Mouse (Mus musculus) urinary bladder, postnatal 10 days (tissue): ENCODE results near the gene Tagln2.

Experiments used
- DNase-seq: peaks from one replicate; pipeline ENCODE4 v3.0.0; 2022; ENCODE audit warnings: low spot score

Tagln2 gene

DNA sequence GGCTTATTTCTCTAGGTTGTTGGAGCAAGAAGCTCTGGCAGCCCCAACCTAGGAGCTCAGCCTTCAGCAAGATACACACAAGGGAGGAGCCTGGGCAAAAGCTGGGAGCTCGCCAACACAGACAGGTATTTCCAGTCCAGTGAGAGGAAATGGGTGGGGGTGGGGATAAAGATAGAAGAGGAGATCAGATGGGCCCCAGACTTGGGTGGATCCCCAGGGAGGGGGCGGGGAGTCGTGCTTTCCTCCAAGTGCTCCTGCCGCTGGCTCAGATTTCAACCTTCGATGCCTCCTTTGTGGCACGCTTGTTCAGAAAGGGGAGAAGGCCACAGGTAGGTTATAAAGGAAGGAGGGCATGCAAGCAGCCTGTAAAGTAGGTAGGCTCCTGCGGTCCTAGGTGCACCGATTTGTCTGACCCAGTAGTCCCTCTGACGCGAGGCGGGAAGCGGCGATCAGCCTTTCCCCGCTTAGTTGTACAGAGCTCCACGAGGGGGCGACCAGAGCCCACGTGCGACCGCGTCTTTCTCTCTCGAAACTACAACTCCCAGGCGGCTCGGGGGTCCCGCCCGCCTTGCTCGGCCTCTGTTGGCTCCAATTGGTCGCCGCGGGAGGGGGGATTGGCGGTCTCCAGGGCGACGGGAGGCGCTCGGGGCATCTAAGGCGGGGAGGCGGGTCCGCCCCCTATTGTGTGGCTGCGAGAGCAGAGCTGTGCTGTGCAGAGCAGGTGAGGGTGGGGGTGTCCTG, 18.1 kb upstream of the Tagln2 start, which contains the start of gene Igsf9:
Gene Igsf9 (plus strand): TSS at position 249 of the 741 bp plus-strand sequence.
- DNase-seq: peak; percentile 68

DNA sequence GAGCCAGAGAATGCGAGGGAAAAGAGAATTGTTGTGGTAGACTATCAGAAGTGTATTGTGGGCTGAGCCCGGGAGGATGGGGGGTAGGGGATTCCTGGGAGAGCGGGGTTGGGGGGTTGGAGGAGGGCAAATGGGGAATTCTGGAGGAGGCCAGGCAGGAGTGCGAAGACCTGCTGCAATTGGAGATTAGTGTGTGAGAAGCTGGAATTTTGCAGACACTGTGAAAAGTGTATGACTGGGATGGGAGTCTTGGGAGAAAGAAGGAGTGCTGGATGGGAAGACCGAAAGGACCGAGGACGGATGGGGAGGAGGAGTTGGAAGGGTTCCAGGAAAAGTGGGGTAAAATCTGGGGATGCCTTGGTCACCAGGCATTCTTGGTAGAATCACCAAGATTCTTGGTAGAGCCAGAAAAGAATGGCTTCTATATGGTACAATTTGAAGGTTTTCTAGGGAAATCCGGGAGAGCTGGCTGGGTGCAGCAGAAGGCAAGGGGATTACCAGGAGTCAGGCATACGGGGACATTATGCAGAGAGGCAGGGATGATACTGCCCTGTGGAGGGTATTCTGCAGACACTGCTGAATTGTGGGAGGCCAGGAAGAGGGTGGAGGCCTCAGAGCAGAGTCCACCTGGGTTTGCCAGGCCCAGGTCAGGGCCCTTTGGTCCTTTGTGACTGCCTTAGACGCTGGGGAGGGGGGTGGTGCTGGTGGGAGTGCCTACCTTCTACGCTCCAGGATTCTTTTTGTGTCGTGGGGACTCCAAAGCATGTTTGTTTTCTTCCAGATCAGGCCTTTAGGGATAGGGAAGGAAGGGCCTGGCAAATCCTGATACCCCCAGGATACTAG, 17.1 kb upstream of the Tagln2 start:
- DNase-seq: no peak

DNA sequence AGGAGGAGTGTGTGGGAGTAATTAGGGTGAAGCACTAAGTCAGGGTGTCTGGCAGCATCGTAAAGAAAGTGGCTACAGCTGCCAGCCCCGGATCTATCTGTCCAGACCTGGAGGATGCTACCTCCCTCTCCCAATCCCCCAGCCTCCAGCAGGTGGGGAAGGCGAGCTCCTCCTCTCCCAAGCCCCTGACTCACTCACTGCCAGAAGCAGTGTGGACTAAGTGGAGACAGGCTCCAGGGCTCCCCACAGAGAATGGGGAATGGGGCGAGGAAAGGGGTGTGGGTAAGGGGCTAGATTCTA, 16.5 kb upstream of the Tagln2 start:
- DNase-seq: no peak

DNA sequence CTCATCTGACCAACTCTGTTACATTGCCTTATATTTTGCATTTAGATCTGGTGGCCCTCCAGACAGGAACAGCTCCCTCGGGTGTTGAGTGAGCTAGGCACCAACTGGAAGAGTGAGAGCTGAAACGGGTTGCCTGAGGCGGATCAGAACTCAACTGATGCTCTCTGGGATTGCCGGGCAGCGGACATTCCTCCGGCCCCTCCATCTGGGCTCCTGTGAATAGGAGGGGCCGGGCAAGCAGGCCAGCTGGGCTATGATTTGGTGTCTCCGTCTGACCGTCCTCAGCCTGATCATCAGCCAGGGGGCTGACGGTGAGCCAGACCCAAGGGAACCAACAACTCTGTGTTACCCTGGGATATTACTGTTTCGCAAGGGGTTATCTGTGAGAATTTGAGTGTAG, 15.6 kb upstream of the Tagln2 start:
- no peak for DNase-seq

DNA sequence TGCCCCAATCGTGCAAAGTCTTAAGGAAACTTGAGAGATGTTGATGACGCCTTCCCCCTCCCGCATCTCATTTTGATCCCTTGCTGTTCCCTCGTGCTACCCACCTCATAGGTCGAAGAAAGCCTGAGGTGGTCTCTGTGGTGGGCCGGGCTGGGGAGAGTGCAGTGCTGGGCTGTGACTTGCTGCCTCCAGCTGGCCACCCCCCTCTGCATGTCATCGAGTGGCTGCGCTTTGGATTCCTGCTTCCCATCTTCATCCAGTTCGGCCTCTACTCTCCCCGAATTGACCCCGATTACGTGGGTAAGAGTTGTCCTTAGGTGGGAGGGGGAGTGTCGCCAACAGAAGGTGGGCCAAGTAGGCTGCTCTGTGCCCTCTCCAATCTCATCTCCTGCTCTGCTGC, 15.2 kb upstream of the Tagln2 start:
- DNase-seq: no peak

DNA sequence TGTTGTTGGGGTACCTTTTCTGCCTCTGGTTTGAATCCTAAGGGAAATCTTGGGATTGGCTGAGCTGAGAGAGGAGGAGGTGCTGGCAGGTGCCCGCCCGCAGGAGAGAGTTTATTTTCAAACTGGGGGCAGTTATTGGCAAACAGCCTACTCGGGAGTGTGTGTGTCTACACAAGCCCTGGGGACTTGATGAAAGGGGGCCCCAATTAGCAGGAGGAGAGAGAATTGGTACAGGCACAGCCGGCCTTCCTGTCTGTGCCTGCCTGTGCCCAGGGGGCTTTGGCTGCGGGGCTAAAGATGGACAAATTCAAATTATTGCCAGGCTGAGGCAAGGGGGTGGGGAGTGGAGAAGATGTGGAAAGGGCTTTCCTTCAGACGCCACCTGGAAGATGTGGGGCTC, 14.0 kb upstream of the Tagln2 start:
- no peak for DNase-seq

DNA sequence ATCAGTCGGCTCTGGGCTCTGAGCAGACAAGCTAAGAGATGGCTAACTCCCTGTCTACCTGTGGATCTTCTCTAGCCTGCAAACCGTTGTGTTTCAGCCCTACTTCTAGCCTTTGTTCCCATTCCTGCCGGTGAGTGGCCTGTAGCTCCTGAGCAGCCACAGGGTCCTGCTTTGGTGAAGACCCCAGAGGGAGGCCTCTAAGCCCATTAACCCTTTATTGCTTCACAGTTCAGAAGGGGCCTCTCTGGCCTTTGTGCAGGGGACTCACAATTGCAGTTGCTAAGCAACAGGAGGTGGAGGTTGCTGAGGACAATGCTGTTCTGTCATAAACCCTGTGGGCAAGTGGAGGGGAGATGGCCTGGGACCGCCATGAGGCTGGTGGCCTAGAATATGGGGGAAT, 13.6 kb upstream of the Tagln2 start:
- DNase-seq: no peak

DNA sequence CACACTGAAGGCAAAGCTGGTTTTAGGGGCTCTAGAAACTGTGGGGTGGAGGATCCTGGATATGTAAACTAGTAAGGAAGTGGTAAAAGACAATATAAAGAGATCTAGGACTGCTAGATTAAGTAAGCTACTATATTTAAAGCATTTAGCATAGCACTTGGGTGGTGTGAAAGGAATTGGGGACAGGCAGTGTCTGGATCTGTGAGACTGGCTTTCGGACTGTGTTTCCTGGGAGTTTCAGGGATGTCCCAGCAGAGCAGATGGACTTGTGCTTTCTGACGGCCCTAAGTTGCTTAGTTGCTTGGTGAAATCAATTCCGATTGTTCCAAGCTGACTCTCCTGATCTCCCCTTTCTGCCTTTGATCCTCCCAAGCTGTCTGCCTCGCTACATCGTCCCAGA, 13.2 kb upstream of the Tagln2 start:
- no peak for DNase-seq

DNA sequence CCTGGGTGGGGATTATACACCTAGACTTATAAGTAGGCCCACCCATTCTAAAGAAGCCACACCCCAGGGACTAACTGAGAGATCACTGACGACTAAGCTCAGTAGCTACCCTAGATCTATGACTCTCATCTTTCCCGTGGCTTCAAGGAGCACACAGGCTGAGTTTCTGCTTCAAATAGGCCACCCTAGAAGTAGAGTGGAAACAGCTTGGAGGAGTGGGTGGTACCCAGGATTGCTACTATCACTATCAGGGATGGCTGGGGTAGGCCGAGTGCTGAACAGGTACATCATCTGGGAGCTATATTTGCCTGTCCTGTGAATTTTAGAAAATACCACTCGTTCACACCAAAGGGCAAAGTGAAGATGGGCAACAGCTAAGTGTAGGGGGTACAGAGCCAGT, 12.0 kb upstream of the Tagln2 start:
- DNase-seq: no peak

DNA sequence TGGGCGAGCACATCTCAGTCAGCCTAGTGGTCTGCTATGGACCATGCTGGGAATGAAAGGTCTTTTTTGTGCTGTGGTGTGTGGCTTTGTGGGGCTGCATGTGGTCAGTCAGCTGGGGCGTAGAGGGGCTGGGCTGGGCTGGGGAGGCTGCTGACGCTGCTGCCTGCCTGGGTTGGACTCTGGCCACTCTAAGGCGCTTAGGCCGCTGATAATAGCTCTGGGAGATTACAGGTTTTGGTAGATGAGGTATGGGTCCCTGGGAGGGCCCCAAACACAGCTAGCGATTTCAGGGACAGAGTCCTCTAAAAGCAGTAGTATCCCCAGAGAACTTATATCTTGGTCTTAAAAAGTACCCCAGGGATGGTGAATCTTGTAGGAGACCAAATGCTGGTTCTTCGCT, 11.0 kb upstream of the Tagln2 start:
- no peak for DNase-seq

DNA sequence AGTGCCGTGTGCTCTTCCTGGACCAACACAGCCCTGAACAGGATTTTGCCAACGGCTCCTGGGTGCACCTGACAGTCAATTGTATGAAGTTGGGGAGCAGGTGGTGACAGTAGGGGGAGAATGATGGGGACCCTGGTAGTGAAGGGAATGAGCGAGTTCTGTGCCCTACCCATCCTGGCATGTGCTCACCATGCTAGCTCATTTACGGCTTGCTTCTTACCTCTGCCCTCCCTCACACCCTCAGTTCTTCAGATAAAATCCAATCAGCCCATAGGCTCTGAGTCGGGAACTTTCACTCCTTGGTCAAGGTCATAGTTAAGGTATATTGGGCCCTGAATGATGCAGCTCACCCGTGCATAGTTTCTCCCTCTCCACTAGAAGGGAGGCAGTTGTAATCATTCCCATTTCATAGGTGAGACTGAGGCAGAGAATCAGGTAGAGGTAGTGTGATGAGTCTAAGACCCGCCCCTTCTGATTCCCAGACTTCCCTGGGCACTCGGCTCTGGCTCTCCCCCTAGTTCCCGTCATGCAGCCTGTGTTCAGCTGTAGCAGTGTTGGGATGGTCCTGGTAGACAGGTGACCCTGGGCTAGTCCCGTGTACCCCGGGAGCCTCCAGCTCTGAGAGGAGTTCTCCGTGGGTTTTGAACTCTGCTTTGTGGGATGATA, 10.1 kb upstream of the Tagln2 start:
- DNase-seq: no peak

DNA sequence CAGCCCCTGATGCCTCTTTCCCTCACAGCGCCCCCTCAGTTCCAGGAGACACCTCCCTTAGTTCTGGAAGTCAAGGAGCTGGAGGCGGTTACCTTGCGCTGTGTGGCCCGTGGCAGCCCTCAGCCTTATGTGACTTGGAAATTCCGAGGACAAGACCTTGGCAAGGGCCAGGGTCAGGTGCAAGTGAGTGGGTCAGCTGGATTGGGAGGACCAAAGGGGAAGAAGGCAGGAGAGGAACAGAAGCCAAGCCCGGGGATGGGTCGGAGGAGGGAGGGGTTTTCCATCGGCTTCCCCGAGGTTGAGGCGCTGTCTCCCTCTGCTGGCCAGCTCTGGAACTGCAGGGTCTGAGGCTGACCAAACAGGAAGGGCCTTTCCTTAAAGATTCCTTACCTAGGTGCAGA, 9.6 kb upstream of the Tagln2 start:
- DNase-seq: peak; percentile 88

DNA sequence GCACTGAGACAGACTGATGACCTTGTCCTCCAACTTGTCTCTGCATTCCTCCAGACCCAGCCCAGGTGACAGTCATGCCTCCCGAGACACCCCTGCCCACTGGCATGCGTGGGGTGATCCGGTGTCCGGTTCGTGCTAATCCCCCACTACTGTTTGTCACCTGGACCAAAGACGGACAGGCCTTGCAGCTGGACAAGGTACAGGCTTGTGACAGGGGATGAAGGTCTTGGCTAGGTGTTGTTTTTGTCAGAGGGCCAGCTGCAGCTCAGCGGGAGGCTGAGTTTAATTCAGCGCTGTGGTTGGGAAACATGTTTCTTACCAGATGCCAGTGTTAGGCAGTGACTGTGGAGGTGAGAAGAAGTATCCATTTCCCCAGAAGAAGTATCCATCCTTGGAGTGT, 7.8 kb upstream of the Tagln2 start:
- DNase-seq: no peak

DNA sequence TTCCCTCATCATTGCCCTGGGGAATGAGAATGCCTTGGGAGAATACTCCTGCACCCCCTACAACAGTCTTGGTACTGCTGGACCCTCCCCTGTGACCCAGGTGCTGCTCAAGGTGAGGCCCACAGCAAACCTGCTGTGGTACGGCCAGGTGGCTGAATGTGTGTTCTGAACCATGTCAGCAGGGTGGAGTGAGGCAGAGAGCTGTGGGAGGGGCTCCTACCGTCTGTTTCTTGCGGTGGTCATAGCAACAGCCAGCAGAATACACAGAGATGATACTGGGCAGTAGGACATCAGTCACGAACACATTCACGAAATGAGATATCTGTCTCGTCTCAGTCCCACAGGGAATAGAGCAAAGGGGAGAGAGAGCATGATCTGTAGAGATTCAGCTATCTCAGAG, 6.3 kb upstream of the Tagln2 start:
- no peak for DNase-seq

DNA sequence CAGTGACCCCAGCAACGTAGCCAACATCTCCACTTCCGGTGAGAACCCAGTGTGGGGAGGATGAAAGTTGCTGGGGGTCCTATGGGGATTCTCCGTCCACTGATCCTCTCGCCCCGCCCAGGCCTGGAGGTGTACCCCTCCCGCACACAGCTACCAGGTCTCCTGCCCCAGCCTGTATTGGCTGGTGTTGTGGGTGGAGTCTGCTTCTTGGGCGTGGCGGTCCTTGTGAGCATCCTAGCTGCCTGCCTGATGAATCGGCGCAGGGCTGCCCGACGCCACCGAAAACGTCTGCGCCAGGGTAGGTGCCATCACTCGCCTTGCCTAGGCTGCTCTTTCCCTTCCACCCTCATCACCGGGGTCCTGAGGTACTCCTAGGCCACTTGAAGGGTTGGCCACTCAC, 3.8 kb upstream of the Tagln2 start:
- DNase-seq: no peak

DNA sequence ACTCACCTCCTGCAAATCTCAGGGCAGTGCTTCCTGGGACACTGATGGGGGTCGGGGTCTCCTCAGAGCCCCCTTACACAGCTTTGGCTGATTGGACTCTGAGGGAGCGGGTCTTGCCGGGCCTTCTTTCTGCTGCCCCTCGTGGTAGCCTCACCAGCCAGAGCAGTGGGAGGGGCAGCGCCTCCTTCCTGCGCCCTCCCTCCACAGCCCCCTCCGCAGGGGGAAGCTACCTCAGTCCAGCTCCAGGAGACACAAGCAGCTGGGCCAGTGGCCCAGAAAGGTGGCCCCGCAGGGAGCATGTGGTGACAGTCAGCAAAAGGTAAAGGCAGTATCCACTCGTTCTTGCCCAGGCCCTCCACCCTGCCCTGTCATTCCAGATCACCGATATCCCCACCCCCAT, 2.4 kb upstream of the Tagln2 start:
- no peak for DNase-seq

DNA sequence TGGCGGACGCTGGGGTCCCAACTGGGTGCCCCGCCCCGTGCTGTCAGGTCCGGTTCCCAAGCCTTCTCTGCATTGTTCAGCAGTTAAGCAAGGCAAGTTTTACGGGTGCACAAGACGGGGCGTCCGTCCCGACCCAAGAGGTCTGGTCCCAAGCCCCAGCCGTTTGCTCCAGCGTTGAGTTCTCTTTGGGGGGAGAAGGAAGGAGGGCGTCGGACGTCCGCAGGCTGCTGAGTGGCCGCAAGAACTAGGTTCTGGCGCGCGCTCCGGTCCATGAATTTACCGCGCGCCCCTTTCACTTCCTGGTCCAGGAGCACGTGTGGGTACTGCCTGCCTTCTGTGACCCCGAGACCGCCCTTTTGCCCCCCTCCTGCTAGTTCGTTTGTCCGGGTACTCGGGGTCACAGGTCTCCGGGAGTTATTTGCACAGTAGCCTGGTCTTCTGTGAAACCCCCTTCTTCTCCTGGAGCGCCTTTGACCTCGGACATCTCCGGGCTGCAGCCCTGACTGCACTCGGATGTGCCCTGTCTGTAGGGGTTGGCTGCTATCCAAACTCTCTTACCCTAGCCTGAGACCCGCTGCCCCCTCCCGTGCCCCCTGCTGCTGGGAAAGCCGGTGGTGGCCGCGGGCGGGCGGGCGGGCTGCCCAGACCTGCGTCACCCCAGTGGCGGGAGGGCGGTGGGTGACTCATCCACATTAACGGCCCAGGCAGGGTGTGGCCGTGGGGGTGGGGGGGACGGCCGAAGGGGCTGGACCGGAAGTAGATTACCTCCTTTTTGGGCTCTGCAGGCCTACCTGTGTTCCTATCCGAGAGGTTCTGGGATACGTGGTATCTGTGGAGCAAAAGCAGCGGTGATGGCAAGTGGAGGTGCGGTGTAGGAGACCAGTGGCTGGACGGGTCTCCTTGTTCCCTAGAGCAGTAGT, 864 bp downstream of the Tagln2 start:
- no peak for DNase-seq

DNA sequence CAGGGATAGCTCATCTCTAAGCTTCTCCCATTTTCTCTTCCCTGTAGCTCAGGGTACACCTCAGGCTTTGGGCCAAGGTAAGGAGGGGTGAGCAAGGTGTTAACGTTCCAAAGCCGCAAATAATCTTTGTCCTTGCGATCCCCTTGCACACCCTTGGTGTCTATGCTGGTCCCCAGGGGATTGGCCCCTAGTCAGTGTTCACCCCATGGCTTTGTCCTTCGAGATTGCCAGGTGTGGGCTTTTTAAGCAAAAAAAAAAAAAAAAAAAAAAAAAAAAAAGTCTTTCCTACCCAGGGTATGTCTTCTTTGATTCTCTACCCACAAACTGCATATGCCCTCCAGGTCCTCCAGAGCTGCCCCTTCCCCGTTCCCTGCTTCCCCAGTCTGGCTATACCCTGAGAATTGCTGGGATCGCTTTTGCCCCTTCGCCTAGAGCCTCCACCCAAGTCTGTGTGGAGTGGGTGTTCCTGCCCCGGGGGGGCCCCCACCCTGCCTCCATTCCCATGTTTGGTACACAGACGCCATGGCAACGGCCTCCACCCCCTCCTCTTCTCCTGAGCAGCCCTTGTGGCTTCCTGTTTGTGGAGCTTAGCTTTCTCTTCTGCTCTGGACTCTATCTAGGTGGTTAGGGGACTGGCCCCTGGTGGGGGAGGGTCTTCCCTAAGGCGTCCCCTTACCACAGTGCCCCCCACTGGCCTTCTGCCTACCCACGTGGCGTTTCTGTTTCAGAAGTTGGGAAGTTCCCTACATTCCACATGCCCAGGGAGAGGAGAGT, 1.7 kb downstream of the Tagln2 start:
- no peak for DNase-seq

DNA sequence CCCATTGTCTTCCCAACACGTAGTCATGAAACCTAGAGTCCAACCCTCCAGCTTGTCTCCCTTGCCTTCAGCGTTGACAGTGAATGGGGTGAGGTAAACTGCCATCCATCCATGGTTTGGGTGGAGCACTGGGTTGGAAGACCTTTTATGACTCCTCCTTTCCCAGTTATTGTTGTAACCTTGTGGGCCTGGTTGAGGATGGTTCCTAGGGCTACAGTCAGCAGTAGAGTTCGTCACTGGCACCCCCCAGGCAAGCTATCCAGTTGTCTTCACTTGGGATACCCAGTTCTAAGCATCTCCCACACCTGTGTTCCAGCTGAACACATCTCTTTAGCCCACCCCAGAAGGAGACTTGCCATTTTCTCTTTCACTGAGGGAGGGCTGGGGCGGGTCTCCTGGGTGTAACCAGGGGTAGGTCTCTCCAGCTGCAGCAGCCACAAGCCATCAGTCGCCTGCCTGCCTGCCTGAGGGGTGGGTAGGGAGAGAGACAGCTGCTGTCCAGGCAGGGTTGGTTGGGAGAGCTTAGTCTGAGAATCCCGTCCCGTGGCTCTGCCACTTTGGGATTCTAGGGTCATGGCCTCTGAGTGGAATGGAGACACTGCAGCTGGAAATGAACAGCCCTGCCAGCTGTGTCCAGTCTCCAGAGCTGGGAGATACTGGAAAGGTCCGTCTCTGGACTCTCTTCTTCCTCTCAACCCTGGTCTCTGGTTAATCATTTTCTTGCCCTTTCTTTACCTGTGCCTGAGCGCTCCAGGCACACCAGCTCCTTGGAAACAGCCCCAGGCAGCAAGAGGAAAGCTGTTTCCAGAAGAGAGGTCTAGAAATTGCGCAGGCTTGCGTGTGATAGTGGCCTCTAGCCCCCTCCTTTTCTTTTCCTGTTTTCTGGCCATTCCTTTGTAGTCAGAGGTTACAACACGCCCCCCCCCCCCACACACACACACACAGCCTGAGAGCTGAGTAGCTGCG, 2.6 kb downstream of the Tagln2 start:
- DNase-seq: no peak
